Mouse (Mus musculus) bone marrow macrophage, adult 2 months (primary cell): ENCODE measurements at regions not wholly inside any gene's neighbourhood (a gene's known extent, or its start where the extent isn't known, plus 50 kb on each side); places are given as distances from the start of the nearest gene placed in this dataset.

Source experiments
- H3K27ac ChIP-seq: 2 replicates; pipeline ENCODE4 v1.5.1; 2012; ENCODE audit warnings: low read depth, low read length; ENCODE audit not compliant: insufficient read depth
- H3K4me1 ChIP-seq: 2 replicates; pipeline ENCODE4 v1.6.1; 2012; ENCODE audit warnings: low read length; ENCODE audit not compliant: control insufficient read depth, insufficient read depth
- H3K4me3 ChIP-seq: 2 replicates; pipeline ENCODE4 v1.5.1; 2012; ENCODE audit warnings: mild to moderate bottlenecking, low read length, moderate library complexity; ENCODE audit not compliant: insufficient read depth
- CTCF ChIP-seq: IDR thresholded peaks from 2 replicates; pipeline ENCODE4 v1.5.1; 2012; ENCODE audit warnings: low read depth, mild to moderate bottlenecking, low read length, moderate library complexity
- POLR2A ChIP-seq: IDR thresholded peaks from 2 replicates; pipeline ENCODE4 v1.6.1; 2012; ENCODE audit warnings: mild to moderate bottlenecking, low read depth, low read length, borderline replicate concordance

DNA sequence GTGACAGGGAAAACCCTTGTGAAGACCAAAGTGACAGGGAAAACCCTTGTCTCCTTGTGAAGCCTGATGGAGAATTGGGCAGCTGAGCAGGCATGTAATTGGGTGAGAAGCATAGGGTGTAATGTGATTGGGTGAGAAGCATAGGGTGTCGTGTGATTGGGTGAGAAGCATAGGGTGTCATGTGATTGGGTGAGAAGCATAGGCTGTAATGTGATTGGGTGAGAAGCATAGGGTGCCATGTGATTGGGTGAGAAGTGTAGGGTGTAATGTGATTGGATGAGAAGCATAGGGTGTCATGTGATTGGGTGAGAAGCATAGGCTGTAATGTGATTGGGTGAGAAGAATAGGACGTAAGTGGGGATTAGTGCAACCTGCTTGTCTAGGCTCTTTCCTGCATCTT is 67.5 kb downstream of the Enc1 start:
- Histone ChIP-seq H3K4me1 (no peaks in the 10 kb centered on the region), H3K27ac (no peak overlapping the region), H3K4me3 (no peak overlapping the region)
- no peak for TF ChIP-seq POLR2A
- no peak for TF ChIP-seq CTCF
